Mouse (Mus musculus) left cerebral cortex, postnatal 10 days (tissue): Measurements from ENCODE around the gene Chchd4. TPM values are rescaled to one million over a fixed set of nuclear protein-coding genes. Genes with fewer than 3 reads are reported as not detected.

Experiments used
- DNase-seq, 2 experiments: peaks; one replicate each; pipeline ENCODE4 v3.0.0; 2021 to 2022; ENCODE audit warnings: low spot score in 2 of 2, mixed read lengths in 1 of 2; ENCODE audit errors: extremely low spot score in 1 of 2
- intact Hi-C: fragments of 180-260 bp; cut with DNase I; formaldehyde crosslinking; loops from one replicate; pipeline ENCODE4 v1.15.1; 2025
- total RNA-seq, 2 experiments: library from RNA; stranded (reverse); gene quantifications; 2 replicates each; pipeline ENCODE4 v1.2.3; 2021

Chchd4 gene
- total RNA-seq: 10 to 100 TPM; 19.3 to 19.7 TPM

- intact Hi-C loops: no loop called here
- peak; percentile 98 to 99 for DNase-seq
These were observed at the start of gene Chchd4, which contains the start of gene Tmem43 for GRCm38 (mm10) chr6:91472868-91473804. TSS of gene Chchd4 (minus strand) at chr6:91473546. TSS of gene Tmem43 (plus strand) at chr6:91473703.

- intact Hi-C loops: no loop called here
- DNase-seq: no peak
These were observed 49.5 kb upstream of the Chchd4 start for GRCm38 (mm10) chr6:91522816-91523215.

- intact Hi-C loops: no loop called here
- DNase-seq: no peak
These were observed 45.2 kb upstream of the Chchd4 start for GRCm38 (mm10) chr6:91518454-91519020.

GRCm38 (mm10) chr6:91515545-91516449, 42.5 kb upstream of the Chchd4 start, which contains the start of the genes Xpc and Lsm3:
TSS of gene Xpc (minus strand) at chr6:91515888.
TSS of gene Lsm3 (plus strand) at chr6:91515928.
- peak; percentile 97 for DNase-seq
- intact Hi-C loops: no loop called here

GRCm38 (mm10) chr6:91514737-91515362, 41.5 kb upstream of the Chchd4 start:
- intact Hi-C loops: no loop called here
- no peak for DNase-seq

GRCm38 (mm10) chr6:91514135-91514534, 40.8 kb upstream of the Chchd4 start:
- no peak for DNase-seq
- intact Hi-C loops: no loop called here

- no peak for DNase-seq
- intact Hi-C loops: no loop called here
These were observed 36.9 kb upstream of the Chchd4 start for GRCm38 (mm10) chr6:91510211-91510610.

GRCm38 (mm10) chr6:91509326-91509725, 36.0 kb upstream of the Chchd4 start:
- intact Hi-C loops: no loop called here

GRCm38 (mm10) chr6:91508041-91508440, 34.7 kb upstream of the Chchd4 start:
- no peak for DNase-seq
- intact Hi-C loops: no loop called here

More at GRCm38 (mm10) chr6:91509326-91509725, 36.0 kb upstream of the Chchd4 start:
- DNase-seq: peak in 1 of 2 experiments; percentile 80

- intact Hi-C loops: no loop called here
- DNase-seq: no peak
These were observed 32.7 kb upstream of the Chchd4 start for GRCm38 (mm10) chr6:91506036-91506435.

GRCm38 (mm10) chr6:91503302-91503701, 30.0 kb upstream of the Chchd4 start:
- intact Hi-C loops: no loop called here
- no peak for DNase-seq

- no peak for DNase-seq
These were observed 21.2 kb upstream of the Chchd4 start for GRCm38 (mm10) chr6:91494526-91494925.

GRCm38 (mm10) chr6:91493053-91493452, 19.7 kb upstream of the Chchd4 start:
- intact Hi-C loops: no loop called here
- no peak for DNase-seq

More at GRCm38 (mm10) chr6:91494526-91494925, 21.2 kb upstream of the Chchd4 start:
- intact Hi-C loops: no loop called here

- intact Hi-C loops: no loop called here
- no peak for DNase-seq
These were observed 17.7 kb upstream of the Chchd4 start for GRCm38 (mm10) chr6:91491004-91491403.

- intact Hi-C loops: no loop called here
- DNase-seq: no peak
These were observed 16.5 kb upstream of the Chchd4 start for GRCm38 (mm10) chr6:91489872-91490271.

GRCm38 (mm10) chr6:91488496-91489212, 15.3 kb upstream of the Chchd4 start:
- DNase-seq: no peak
- intact Hi-C loops: no loop called here

- intact Hi-C loops: no loop called here
- DNase-seq: no peak
These were observed 13.5 kb upstream of the Chchd4 start for GRCm38 (mm10) chr6:91486736-91487453.
